Mouse (Mus musculus) midbrain, embryonic 11.5 days (tissue): ENCODE measurements at regions not wholly inside any gene's neighbourhood (a gene's known extent, or its start where the extent isn't known, plus 50 kb on each side); places are given as distances from the start of the nearest gene placed in this dataset.

Experiments
- ATAC-seq: fragments of 200-750 bp; cut with Nextera tagmentation; 2 replicates; pipeline ENCODE4 v1.8.0; 2017; ENCODE audit warnings: moderate TSS enrichment, moderate library complexity; ENCODE audit not compliant: low FRiP score
- DNase-seq: peaks from one replicate; pipeline ENCODE4 v3.0.0; 2015; ENCODE audit warnings: low spot score; ENCODE audit errors: missing footprints
- H3K27ac ChIP-seq: fragments of 300-500 bp; sonication (generic); 2 replicates; pipeline ENCODE4 v1.5.1; 2014; ENCODE audit warnings: low read depth, low read length
- H3K27me3 ChIP-seq: fragments of 300-500 bp; sonication (generic); 2 replicates; pipeline ENCODE4 v1.6.1; 2014; ENCODE audit warnings: mild to moderate bottlenecking, low read length, moderate library complexity, mixed read lengths; ENCODE audit not compliant: control insufficient read depth, insufficient read depth
- H3K36me3 ChIP-seq: fragments of 300-500 bp; sonication (generic); 2 replicates; pipeline ENCODE4 v1.6.1; 2014; ENCODE audit warnings: mild to moderate bottlenecking, low read length, moderate library complexity, mixed read lengths; ENCODE audit not compliant: control insufficient read depth, insufficient read depth
- H3K4me1 ChIP-seq: fragments of 300-500 bp; sonication (generic); 2 replicates; pipeline ENCODE4 v1.6.1; 2014; ENCODE audit warnings: low read length; ENCODE audit not compliant: control insufficient read depth, insufficient read depth
- H3K4me2 ChIP-seq: fragments of 300-500 bp; sonication (generic); 2 replicates; pipeline ENCODE4 v1.6.1; 2014; ENCODE audit warnings: mild to moderate bottlenecking, moderate library complexity
- H3K4me3 ChIP-seq: fragments of 300-500 bp; sonication (generic); 2 replicates; pipeline ENCODE4 v1.5.1; 2014; ENCODE audit warnings: low read depth, low read length
- H3K9ac ChIP-seq: fragments of 300-500 bp; sonication (generic); 2 replicates; pipeline ENCODE4 v1.6.1; 2014; ENCODE audit warnings: low read length
- H3K9me3 ChIP-seq: fragments of 300-500 bp; sonication (generic); 2 replicates; pipeline ENCODE4 v1.6.1; 2016; ENCODE audit warnings: low read length; ENCODE audit not compliant: control insufficient read depth
- WGBS: fragments of 180-500 bp; shearing (Covaris S2); extraction: QIAGEN DNeasy Blood & Tissue Kit; methylation state at CpG from one replicate; pipeline ENCODE4 v1.1.7; 2014; 5-methylcytosine and 5-hydroxymethylcytosine counted together

DNA sequence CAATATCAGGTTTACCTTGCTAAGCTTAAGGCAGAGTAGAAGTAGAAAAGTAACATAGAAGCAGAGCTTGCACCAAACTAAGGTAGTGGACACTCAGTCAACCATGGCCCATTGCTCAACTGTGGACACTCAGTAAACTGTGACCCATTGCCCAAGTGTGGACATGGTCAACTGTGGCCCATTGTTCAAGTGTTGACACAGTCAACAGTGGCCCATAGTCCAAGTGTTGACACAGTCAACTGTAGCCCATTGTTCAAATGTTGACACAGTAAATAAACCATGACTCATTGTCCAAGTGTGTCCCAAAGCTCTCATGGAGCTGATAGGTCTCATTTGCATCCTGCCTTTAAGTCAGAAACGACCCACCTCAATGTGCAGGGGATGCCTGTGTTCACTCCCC is 232.1 kb downstream of the Cdh26 start:
- Histone ChIP-seq H3K4me1 (no peaks in the 10 kb centered on the region), H3K9ac (no peak overlapping the region), H3K36me3 (no peaks in the 10 kb centered on the region), H3K27ac (no peak overlapping the region), H3K9me3 (no peaks in the 10 kb centered on the region), H3K4me2 (no peak overlapping the region), H3K4me3 (no peak overlapping the region), H3K27me3 (no peaks in the 10 kb centered on the region)
- 50% methylated on average over 1 of the region's 1 CpGs for WGBS
- DNase-seq (no peak), ATAC-seq (no peak)

DNA sequence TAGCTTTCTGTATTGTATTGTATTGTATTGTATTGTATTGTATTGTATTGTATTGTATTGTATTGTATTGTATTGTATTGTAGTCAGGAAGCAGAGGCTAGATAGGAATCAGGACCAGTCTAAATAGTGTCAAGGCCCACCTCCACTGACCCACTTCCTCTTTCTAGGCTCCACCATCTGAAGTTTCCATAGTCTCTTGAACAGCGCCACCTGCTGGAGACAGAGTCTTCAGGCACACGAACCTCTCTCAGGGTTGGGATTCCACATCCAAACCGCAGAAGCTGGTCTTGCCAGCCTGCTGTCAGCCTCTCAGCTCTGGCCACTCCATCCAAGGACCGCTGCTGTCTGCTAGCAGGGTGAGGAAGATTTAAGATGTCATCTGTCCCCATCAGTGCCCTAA is 234.6 kb downstream of the Cdh26 start:
- no peak overlapping the region for H3K9ac ChIP-seq
- ATAC-seq (peak; percentile 35; the same call in 1 of the 2 replicates), DNase-seq (peak; percentile 93)
- no peaks in the 10 kb centered on the region for H3K27me3 ChIP-seq
- H3K4me3 ChIP-seq: no peak overlapping the region
- H3K9me3 ChIP-seq: no peaks in the 10 kb centered on the region
- H3K36me3 ChIP-seq: no peaks in the 10 kb centered on the region
- no peaks in the 10 kb centered on the region for H3K4me1 ChIP-seq
- no peak overlapping the region for H3K4me2 ChIP-seq
- no peak overlapping the region for H3K27ac ChIP-seq
- WGBS: 18% methylated on average over 4 of the region's 4 CpGs

DNA sequence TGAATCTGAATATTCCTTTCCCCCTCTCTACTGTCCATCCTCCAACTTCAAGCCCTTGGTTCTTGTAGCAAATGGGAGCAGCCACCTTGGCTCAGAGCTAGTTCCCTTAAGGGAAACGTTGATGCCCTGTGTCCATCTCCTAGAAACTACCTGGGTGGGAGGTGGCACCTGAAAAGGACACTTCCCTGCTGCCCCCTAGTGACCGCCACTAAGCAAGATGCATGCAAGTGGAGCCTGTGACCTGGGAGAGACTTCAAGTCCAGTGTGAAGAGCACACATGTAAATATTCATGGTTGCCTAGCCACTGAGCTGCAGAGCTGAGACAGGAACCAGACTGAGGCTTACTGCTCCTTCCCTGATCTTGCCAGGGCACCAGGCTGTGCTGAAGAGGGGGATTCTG is 238.1 kb downstream of the Cdh26 start:
- Histone ChIP-seq H3K36me3 (no peaks in the 10 kb centered on the region), H3K4me1 (no peaks in the 10 kb centered on the region), H3K27me3 (no peaks in the 10 kb centered on the region), H3K4me2 (no peak overlapping the region), H3K9me3 (no peaks in the 10 kb centered on the region), H3K9ac (no peak overlapping the region), H3K27ac (no peak overlapping the region), H3K4me3 (no peak overlapping the region)
- DNase-seq: no peak
- no peak for ATAC-seq
- 14% methylated on average over 2 of the region's 2 CpGs for WGBS

GRCm38 (mm10) chr2:178670952-178671351 is 240.6 kb downstream of the Cdh26 start:
- ATAC-seq (no peak), DNase-seq (no peak)
- Histone ChIP-seq H3K4me2 (no peak overlapping the region), H3K4me1 (no peaks in the 10 kb centered on the region), H3K9me3 (no peaks in the 10 kb centered on the region), H3K4me3 (no peak overlapping the region), H3K9ac (no peak overlapping the region), H3K27ac (no peak overlapping the region), H3K36me3 (no peaks in the 10 kb centered on the region), H3K27me3 (no peaks in the 10 kb centered on the region)
- 84% methylated on average over 11 of the region's 11 CpGs for WGBS

GRCm38 (mm10) chr2:178673621-178674020 is 243.3 kb downstream of the Cdh26 start:
- WGBS: 89% methylated on average over 4 of the region's 4 CpGs
- DNase-seq (no peak), ATAC-seq (no peak)
- Histone ChIP-seq H3K9me3 (no peaks in the 10 kb centered on the region), H3K4me3 (no peak overlapping the region), H3K9ac (no peak overlapping the region), H3K27me3 (no peaks in the 10 kb centered on the region), H3K4me2 (no peak overlapping the region), H3K36me3 (no peaks in the 10 kb centered on the region), H3K4me1 (no peaks in the 10 kb centered on the region), H3K27ac (no peak overlapping the region)

- no peaks in the 10 kb centered on the region for H3K36me3 ChIP-seq
- ATAC-seq (no peak), DNase-seq (no peak)
- no peaks in the 10 kb centered on the region for H3K4me1 ChIP-seq
- no peak overlapping the region for H3K4me2 ChIP-seq
- no peak overlapping the region for H3K27ac ChIP-seq
- WGBS: 78% methylated on average over 4 of the region's 4 CpGs
- H3K9me3 ChIP-seq: no peaks in the 10 kb centered on the region
- H3K9ac ChIP-seq: no peak overlapping the region
- no peak overlapping the region for H3K4me3 ChIP-seq
- no peaks in the 10 kb centered on the region for H3K27me3 ChIP-seq
Measured at GRCm38 (mm10) chr2:178674621-178675020, 244.3 kb downstream of the Cdh26 start.

- ATAC-seq: no peak
- Histone ChIP-seq H3K9me3 (no peaks in the 10 kb centered on the region), H3K4me3 (no peak overlapping the region), H3K9ac (no peak overlapping the region), H3K4me2 (no peak overlapping the region), H3K27ac (no peak overlapping the region), H3K36me3 (no peaks in the 10 kb centered on the region), H3K27me3 (no peaks in the 10 kb centered on the region), H3K4me1 (no peaks in the 10 kb centered on the region)
- DNase-seq: no peak
- WGBS: 88% methylated on average over 10 of the region's 10 CpGs
Measured at GRCm38 (mm10) chr2:178676970-178677369, 246.6 kb downstream of the Cdh26 start.

- Histone ChIP-seq H3K9me3 (no peaks in the 10 kb centered on the region), H3K36me3 (no peaks in the 10 kb centered on the region), H3K27ac (no peak overlapping the region), H3K27me3 (no peaks in the 10 kb centered on the region), H3K4me3 (no peak overlapping the region), H3K4me1 (no peaks in the 10 kb centered on the region), H3K4me2 (no peak overlapping the region), H3K9ac (no peak overlapping the region)
- ATAC-seq (no peak), DNase-seq (no peak)
- WGBS: 88% methylated on average over 3 of the region's 3 CpGs
Measured at GRCm38 (mm10) chr2:178680368-178680767, 250.0 kb downstream of the Cdh26 start.

- 71% methylated on average over 9 of the region's 9 CpGs for WGBS
- no peaks in the 10 kb centered on the region for H3K36me3 ChIP-seq
- no peak for ATAC-seq
- DNase-seq: no peak
- H3K4me2 ChIP-seq: no peak overlapping the region
- H3K27ac ChIP-seq: no peak overlapping the region
- H3K9ac ChIP-seq: no peak overlapping the region
- no peaks in the 10 kb centered on the region for H3K4me1 ChIP-seq
- H3K9me3 ChIP-seq: no peaks in the 10 kb centered on the region
- H3K4me3 ChIP-seq: no peak overlapping the region
- no peaks in the 10 kb centered on the region for H3K27me3 ChIP-seq
Measured at GRCm38 (mm10) chr2:178684026-178684958, 254.0 kb downstream of the Cdh26 start.
